Mouse (Mus musculus): ENCODE measurements around the gene Dennd4a. TPM values are rescaled to one million over a fixed set of nuclear protein-coding genes. Genes with fewer than 3 reads are reported as not detected.

The Dennd4a gene
- polyA plus RNA-seq, 1 experiment from 2014 or later: 3.1 TPM

- no peaks in the 10 kb centered on the region for H3K4me1 ChIP-seq (replicated peaks; ENCODE audit: control insufficient read depth, insufficient read depth, low read length)
- no peak overlapping the region for H3K9ac ChIP-seq (ENCODE audit: low read depth, low read length)
- TF ChIP-seq CTCF (IDR thresholded peaks at IDR 0.05; ENCODE audit: low read depth): no peak
- ATAC-seq: no peak
- no peaks in the 10 kb centered on the region for H3K27me3 ChIP-seq (replicated peaks; ENCODE audit: control insufficient read depth, insufficient read depth, low read length)
- H3K36me3 ChIP-seq (ENCODE audit: control insufficient read depth, insufficient read depth): no peaks in the 10 kb centered on the region
- H3K4me3 ChIP-seq (ENCODE audit: low read depth, low read length): no peak overlapping the region
- H3K9me3 ChIP-seq (ENCODE audit: control insufficient read depth): no peaks in the 10 kb centered on the region
- H3K4me2 ChIP-seq (replicated peaks; ENCODE audit: low read depth): no peak overlapping the region
- no peak overlapping the region for H3K27ac ChIP-seq (ENCODE audit: low read depth, low read length)
Observed at GRCm38 (mm10) chr9:64793275-64793590, 17.9 kb upstream of the Dennd4a start.

GRCm38 (mm10) chr9:64793794-64794193, 17.3 kb upstream of the Dennd4a start:
- no peaks in the 10 kb centered on the region for H3K9me3 ChIP-seq (ENCODE audit: control insufficient read depth)
- H3K36me3 ChIP-seq (ENCODE audit: control insufficient read depth, insufficient read depth): no peaks in the 10 kb centered on the region
- WGBS: 74% methylated on average over 3 of the region's 3 CpGs
- TF ChIP-seq CTCF (IDR thresholded peaks at IDR 0.05; ENCODE audit: low read depth): no peak
- H3K27ac ChIP-seq (ENCODE audit: low read depth, low read length): no peak overlapping the region
- H3K4me1 ChIP-seq (replicated peaks; ENCODE audit: control insufficient read depth, insufficient read depth, low read length): no peaks in the 10 kb centered on the region
- no peaks in the 10 kb centered on the region for H3K27me3 ChIP-seq (replicated peaks; ENCODE audit: control insufficient read depth, insufficient read depth, low read length)
- no peak overlapping the region for H3K9ac ChIP-seq (ENCODE audit: low read depth, low read length)
- no peak overlapping the region for H3K4me2 ChIP-seq (replicated peaks; ENCODE audit: low read depth)
- no peak overlapping the region for H3K4me3 ChIP-seq (ENCODE audit: low read depth, low read length)
- no peak for ATAC-seq

DNA sequence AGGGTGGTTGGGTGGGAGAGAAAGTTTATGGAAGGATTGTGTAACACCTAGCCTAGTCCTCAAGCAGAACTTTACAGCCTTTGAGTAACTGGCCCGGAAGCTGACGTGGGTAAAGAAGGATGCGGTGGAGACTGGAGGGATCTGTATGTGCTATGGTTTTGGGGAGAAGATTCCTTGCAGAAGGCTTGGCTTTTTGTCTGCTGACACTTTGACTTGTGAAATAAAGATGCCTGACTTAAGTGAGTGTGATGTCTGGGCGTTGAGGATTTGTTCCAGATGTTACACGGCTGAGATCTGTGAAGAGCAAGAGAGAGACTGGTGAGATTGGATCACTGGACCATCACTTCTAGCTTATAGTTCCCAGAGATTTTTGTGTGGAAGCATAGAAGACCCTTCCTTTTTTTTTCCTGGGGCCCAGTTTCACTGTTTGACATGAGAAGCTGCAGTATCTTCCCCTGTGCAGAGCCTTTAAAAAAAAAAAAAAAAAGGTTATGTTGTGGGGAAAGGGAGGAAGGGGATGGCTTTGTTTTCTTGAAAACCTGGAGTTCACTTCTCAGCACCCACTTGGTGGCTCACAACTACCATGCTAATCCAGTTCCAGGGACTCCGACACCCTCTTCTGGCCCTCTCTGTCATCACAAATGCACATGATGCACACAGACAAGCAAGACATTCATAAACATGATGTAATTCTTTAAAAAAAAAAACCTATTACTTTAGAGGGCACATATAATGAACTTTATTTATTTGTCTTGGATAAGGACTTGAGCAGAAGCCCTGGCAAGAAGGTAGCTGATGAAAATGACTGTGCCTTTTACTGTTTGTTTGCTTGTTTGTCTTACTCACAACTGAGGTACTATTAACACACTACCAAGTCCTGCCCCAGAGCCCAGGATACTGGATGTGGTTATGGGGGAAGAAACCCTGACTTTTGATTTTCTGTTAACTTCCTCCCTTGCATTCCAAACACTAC, 16.4 kb upstream of the Dennd4a start:
- H3K9ac ChIP-seq (ENCODE audit: low read depth, low read length): no peak overlapping the region
- TF ChIP-seq CTCF (IDR thresholded peaks at IDR 0.05; ENCODE audit: low read depth): no peak
- ATAC-seq: no peak
- no peak overlapping the region for H3K4me3 ChIP-seq (ENCODE audit: low read depth, low read length)
- no peaks in the 10 kb centered on the region for H3K27me3 ChIP-seq (replicated peaks; ENCODE audit: control insufficient read depth, insufficient read depth, low read length)
- no peaks in the 10 kb centered on the region for H3K36me3 ChIP-seq (ENCODE audit: control insufficient read depth, insufficient read depth)
- no peak overlapping the region for H3K4me2 ChIP-seq (replicated peaks; ENCODE audit: low read depth)
- H3K27ac ChIP-seq (ENCODE audit: low read depth, low read length): no peak overlapping the region
- H3K4me1 ChIP-seq (replicated peaks; ENCODE audit: control insufficient read depth, insufficient read depth, low read length): no peaks in the 10 kb centered on the region
- 77% methylated on average over 6 of the region's 6 CpGs for WGBS
- no peaks in the 10 kb centered on the region for H3K9me3 ChIP-seq (ENCODE audit: control insufficient read depth)

- WGBS: 47% methylated on average over 3 of the region's 3 CpGs
- H3K36me3 ChIP-seq (ENCODE audit: control insufficient read depth, insufficient read depth): no peaks in the 10 kb centered on the region
- no peaks in the 10 kb centered on the region for H3K27me3 ChIP-seq (replicated peaks; ENCODE audit: control insufficient read depth, insufficient read depth, low read length)
- H3K4me1 ChIP-seq (replicated peaks; ENCODE audit: control insufficient read depth, insufficient read depth, low read length): no peaks in the 10 kb centered on the region
- TF ChIP-seq CTCF (IDR thresholded peaks at IDR 0.05; ENCODE audit: low read depth): no peak
- H3K4me2 ChIP-seq (replicated peaks; ENCODE audit: low read depth): no peak overlapping the region
- no peak for ATAC-seq
- H3K9me3 ChIP-seq (ENCODE audit: control insufficient read depth): no peaks in the 10 kb centered on the region
- no peak overlapping the region for H3K9ac ChIP-seq (ENCODE audit: low read depth, low read length)
- no peak overlapping the region for H3K27ac ChIP-seq (ENCODE audit: low read depth, low read length)
- no peak overlapping the region for H3K4me3 ChIP-seq (ENCODE audit: low read depth, low read length)
Observed at GRCm38 (mm10) chr9:64795846-64796615, 15.1 kb upstream of the Dennd4a start.

DNA sequence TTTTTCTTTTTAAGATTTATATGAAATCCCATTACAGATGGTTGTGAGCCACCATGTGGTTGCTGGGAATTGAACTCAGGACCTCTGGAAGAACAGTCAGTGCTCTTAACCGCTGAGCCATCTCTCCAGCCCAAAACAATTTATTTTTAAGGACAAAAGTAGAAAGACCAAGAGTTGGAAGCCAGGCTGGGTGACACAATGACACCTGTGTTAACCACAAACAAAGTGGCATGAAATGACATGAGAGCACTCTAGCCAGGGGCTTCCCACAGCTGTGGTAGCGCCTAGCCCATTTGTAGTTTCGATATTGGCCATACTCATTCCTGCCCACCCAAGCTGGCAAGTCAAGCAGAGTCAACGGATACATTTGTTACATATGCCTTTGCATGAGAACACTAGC, 13.7 kb upstream of the Dennd4a start:
- no peak for ATAC-seq
- Histone ChIP-seq H3K36me3 (ENCODE audit: control insufficient read depth, insufficient read depth) (no peaks in the 10 kb centered on the region), H3K4me1 (replicated peaks; ENCODE audit: control insufficient read depth, insufficient read depth, low read length) (no peaks in the 10 kb centered on the region), H3K27me3 (replicated peaks; ENCODE audit: control insufficient read depth, insufficient read depth, low read length) (no peaks in the 10 kb centered on the region), H3K9ac (ENCODE audit: low read depth, low read length) (no peak overlapping the region), H3K27ac (ENCODE audit: low read depth, low read length) (no peak overlapping the region), H3K9me3 (ENCODE audit: control insufficient read depth) (no peaks in the 10 kb centered on the region), H3K4me2 (replicated peaks; ENCODE audit: low read depth) (no peak overlapping the region), H3K4me3 (ENCODE audit: low read depth, low read length) (no peak overlapping the region)
- no peak for TF ChIP-seq CTCF (IDR thresholded peaks at IDR 0.05; ENCODE audit: low read depth)
- 93% methylated on average over 4 of the region's 4 CpGs for WGBS

GRCm38 (mm10) chr9:64798099-64798498, 13.0 kb upstream of the Dennd4a start:
- Histone ChIP-seq H3K4me2 (replicated peaks; ENCODE audit: low read depth) (no peak overlapping the region), H3K4me1 (replicated peaks; ENCODE audit: control insufficient read depth, insufficient read depth, low read length) (no peaks in the 10 kb centered on the region), H3K4me3 (ENCODE audit: low read depth, low read length) (no peak overlapping the region), H3K27me3 (replicated peaks; ENCODE audit: control insufficient read depth, insufficient read depth, low read length) (no peaks in the 10 kb centered on the region), H3K9me3 (ENCODE audit: control insufficient read depth) (no peaks in the 10 kb centered on the region), H3K36me3 (ENCODE audit: control insufficient read depth, insufficient read depth) (no peaks in the 10 kb centered on the region), H3K27ac (ENCODE audit: low read depth, low read length) (no peak overlapping the region), H3K9ac (ENCODE audit: low read depth, low read length) (no peak overlapping the region)
- no peak for TF ChIP-seq CTCF (IDR thresholded peaks at IDR 0.05; ENCODE audit: low read depth)
- ATAC-seq: no peak

Data from intestine, postnatal 0 days (tissue).